Mouse (Mus musculus): ENCODE measurements around the gene Lima1.
A peak's percentile ranks its signal among the peaks of the same experiment; 100 is the strongest.
"Not testable (repeated sequence)": the region's sequence is repeated elsewhere in the genome, so short reads cannot be mapped to it uniquely, and the experiment has no call there.

Gene Lima1

DNA sequence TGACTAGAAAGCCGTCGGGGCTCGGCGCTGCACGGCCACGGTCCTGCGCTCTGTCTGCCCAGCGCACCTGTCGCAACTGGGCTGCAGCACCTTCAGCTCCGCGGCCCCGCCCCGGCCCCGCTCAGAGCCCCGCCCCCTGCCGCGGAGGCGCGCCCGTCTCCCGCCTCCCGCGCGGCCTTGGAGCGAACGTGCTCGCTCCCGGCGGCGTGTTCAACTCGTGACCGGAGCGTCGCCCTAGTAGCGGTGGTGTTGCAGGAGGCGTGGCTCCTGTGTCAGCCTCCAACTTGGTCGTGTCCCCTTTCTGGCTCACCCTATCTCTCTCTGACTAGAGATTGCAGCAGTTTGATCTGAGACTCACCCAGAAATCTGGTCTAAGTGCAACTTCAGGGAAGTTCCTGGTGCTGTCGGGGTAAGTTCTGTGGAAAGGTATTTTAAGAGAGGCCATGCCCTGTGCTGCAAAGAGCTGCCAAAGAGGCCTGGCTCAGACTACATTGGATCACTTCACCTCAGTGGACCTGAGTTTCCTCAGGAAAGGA is at the start of gene Lima1:
Gene Lima1, minus strand, starts transcription at position 123 of the 536 bp plus-strand sequence.
- DNase-seq (ENCODE audit: low read depth, low spot score) = peak; percentile 61

DNA sequence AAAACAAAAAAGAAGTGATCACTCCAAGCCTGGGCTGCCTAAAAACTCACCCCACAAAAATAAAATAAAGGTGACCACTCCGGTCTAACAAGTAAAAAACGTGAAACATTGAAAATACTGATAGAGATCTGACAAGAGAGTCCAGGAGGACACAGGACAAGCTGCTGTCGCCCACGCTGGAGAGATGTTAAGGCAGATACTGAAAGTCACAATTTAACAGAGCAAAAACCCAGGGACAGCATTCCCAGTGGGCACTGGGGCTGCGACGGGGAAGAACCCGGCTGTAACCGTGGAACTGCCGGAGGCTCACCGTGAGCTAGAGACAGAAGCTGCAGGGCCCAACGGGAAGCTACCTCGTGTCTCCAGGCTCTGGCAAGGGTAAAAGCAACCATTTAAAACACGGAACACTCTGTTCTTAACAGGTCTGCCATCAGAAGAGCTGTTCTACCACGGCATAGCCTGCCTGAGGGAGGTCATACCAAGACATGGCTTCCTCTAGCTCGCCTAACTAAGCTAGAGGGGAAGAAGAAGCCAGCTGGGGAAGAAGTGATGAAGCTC is 44.4 kb upstream of the Lima1 start:
- no peak for DNase-seq (ENCODE audit: low read depth, low spot score)

DNA sequence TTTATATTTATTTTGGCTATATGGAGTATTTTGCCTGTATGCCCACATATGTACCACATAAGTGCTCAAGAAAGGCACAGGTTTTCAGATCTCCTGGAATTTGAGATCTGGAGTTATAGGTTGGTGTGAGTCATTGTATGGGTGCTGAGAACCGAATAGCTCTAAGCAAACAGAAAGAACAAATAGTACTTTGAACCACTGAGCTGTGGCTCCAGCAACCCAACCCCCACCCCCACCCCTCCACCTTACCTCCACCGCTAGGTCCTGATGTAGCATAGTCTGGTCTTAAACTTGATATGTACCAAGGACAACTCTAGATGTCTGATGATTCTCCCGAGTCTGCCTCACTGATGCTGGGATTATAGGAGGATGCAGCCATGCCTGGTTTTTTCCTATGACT is 42.0 kb upstream of the Lima1 start:
- DNase-seq (ENCODE audit: low read depth, low spot score) = no peak

DNA sequence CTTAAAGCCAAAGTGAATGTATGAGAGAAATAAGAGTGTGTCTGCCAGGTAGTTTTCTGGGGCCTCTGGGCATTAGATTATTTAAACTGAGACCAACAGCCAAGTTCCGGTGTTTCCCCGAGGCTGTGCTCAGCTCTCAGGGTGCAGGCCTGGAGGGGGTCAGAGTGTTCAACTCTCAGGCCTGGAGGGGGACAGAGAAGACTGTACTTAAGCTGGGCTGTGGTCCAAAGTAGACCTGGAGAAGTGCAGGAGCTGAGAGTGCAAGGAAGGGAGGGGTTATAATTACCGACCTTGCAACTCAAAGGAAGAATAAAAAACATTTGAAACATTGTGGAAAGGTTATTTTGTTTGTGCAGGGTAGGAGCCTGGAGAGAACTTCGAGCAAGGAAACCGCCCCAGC is 39.4 kb upstream of the Lima1 start:
- no peak for DNase-seq (ENCODE audit: low read depth, low spot score)

DNA sequence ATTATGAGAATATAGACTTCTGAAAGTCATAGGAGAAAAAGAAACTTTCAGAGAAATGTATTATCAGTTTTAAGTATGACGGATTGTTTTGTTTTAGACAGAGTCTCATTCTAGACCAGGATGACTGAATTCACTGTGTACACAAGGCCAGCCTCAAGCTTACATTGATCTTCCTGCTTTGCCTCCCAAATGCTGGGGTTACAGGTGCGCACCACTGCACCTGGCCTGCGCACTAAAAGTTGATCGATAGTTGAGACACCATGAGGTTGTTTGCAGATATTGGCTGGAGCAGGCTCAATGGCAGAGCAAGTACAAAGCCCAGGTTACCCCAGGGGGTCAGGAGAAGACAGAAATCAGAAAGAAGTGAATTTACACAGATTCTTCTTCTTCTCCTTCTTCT is 36.5 kb upstream of the Lima1 start:
- DNase-seq (ENCODE audit: low read depth, low spot score) = no peak

DNA sequence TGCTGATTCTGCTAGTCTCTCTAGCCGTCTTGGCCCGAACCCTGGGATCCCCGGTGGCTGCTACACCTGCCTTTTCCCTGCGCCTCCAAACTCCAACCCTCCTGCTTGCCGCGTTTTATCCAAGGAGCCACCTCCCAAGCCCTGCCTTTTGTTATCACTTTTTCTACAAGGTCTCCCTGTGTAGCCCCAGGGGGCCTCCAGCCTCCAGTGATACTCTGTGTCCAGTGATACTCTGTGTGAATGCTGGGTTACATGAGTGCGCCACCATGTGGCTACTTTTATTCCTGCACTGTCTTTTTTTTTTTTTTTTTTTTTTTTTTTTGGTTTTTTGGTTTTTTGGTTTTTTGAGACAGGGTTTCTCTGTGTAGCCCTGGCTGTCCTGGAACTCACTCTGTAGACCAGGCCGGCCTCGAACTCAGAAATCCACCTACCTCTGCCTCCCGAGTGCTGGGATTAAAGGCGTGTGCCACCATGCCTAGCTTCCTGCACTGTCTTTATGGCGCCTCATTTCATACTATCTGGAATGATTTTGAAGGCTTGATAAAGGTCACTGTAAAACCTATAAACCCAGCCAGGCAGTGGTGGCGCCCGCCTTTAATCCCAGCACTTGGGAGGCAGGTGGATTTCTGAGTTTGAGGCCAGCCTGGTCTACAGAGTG is 34.2 kb upstream of the Lima1 start:
- not testable (repeated sequence) for DNase-seq (ENCODE audit: low read depth, low spot score)

DNA sequence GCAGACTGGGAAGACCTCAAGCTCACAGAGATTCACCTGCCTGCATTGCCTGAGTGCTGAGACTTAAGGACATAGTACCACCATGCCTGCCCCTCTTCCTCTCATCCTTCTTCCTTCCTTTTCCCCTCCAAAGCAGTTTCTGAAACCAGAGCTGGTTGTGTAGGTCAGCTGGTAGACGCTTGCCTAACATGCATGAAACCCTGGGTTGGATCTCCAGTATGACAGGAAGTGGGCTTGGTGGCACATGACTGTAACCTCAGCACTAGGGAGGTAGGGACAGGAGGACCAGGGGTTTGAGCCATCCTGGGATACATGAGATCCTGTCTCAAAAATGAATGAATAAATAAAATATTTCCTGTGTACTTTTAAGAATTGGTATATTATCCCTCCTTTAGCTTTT is 32.3 kb upstream of the Lima1 start:
- DNase-seq (ENCODE audit: low read depth, low spot score) = no peak

DNA sequence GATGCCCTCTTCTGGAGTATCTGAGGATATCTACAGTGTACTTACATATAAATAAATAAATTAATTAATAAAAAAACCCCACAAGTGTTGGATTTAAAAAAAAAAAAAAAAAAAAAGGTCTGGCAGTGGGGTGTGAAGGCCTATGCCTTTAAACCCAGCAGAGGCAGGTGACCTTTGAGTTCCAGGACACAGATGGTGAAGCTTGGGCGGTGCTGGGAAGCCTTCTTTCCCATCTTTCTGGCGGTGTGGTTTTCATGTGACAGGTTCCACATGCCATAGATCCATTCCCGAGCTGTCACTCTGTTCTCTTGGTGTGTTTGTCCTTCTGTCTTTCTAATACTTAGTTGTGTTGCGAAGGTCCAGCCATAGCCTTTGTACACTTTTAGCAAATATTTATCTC is 31.8 kb upstream of the Lima1 start:
- DNase-seq (ENCODE audit: low read depth, low spot score) = no peak

DNA sequence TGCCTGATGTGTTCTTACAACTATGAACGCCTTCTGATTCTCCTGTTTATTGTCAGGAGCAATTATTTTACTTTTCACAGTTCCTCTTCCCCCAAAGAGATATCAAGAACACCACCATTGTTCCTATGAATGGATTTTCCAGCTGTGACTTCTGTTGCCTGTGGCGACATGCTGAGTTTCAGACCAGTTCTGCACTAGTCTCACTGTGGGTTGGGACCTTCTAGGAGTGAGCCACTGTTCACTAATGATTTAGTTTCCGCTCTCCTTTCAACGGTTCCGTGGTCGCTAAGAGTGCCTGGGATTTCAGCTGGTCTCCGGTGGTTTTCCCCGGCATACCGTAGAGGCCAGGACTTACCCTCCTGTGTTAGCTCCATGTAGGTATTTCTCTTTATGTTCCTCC is 29.6 kb upstream of the Lima1 start:
- no peak for DNase-seq (ENCODE audit: low read depth, low spot score)

DNA sequence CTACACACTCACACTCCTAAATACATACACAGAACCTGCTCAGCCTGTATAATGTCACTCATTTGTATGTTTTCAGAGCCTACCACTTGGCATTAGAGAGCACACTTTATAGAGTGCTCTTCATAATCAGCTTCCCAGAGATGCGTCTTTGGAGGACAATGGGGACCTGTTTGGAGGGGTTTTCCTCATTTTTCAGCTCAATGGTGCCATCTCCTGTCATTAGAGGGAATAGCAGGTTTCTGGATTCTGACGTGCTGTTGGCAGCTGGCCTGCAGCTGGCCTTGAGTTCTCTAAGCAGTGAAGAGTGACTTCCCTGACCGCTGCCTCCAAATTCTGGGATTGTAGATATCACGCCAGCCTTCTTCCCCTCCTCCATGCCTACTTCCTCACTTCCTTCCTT is 29.1 kb upstream of the Lima1 start:
- DNase-seq (ENCODE audit: low read depth, low spot score) = peak; percentile 33

DNA sequence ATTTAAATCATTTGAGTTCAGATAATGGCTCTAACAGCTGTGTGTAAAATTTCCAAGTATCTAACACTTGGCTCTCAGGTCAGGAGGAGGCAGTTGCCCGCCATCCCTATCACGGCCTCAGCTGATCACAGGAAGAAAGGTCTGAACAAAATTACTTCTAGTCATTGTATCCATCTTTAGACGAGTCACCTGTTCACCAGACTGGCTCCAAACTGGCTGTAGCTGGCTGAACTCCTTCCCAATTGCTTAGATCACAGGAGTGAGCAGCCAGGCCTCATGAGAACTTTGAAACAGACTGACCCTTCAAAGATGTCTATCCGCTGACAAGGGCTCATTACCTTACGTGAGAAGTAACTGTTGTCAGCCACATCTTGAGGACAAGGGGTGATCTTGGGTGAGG is 28.0 kb upstream of the Lima1 start:
- no peak for DNase-seq (ENCODE audit: low read depth, low spot score)

DNA sequence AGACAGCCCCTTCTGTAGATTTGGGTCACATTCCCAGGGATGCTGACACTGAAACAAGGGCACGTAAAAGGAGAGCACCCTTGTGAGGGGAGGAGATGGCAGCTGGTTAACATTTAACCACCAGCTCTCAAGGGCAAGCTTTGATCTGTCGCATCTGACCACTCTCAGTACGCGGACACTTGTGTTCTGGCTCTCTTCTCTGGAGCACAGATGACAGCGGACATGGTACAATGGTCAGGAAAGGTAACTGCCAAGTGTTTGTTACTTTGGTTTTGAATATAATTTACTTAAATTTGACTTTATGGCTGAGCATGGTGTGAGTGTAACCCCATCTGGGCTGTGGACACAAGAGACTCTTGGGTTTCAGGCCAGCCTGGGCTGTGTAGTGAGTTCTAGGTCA is 27.5 kb upstream of the Lima1 start:
- DNase-seq (ENCODE audit: low read depth, low spot score) = no peak

DNA sequence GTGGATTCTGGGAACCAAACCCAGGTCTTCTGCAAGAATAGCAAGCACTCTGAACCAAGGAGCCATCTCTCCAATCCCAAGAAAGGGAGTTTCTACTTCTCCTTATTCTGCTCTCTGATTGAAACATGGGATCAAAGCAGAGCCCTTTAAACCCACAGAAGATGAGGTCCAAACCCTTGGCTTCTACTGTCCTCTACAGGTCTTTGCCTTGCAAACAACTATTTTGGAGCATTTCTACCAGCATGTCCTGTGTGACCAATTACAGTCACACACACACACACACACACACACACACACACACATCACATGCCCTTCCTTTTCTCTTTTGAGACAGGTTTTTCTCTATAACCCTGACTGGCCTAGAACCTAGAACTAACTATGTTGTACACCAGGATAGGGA is 21.4 kb upstream of the Lima1 start:
- DNase-seq (ENCODE audit: low read depth, low spot score) = no peak

DNA sequence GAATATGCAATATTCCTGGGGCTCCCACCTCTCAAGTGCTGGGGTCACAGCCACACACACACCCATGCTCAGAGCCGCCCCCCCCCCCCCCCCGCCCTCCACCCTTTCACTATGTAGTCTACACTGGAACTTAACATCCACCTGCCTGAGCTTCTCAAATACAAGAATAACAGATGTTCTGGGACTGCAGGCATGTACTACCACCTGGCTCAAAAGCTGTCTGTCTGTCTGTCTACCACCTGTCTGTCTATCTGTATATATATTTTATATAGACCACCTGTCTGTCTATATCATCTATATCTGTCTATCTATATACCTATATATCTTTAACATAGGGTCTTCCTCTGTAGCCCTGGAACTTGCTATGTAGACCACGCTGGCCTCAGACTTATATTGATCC is 16.1 kb upstream of the Lima1 start:
- no peak for DNase-seq (ENCODE audit: low read depth, low spot score)

DNA sequence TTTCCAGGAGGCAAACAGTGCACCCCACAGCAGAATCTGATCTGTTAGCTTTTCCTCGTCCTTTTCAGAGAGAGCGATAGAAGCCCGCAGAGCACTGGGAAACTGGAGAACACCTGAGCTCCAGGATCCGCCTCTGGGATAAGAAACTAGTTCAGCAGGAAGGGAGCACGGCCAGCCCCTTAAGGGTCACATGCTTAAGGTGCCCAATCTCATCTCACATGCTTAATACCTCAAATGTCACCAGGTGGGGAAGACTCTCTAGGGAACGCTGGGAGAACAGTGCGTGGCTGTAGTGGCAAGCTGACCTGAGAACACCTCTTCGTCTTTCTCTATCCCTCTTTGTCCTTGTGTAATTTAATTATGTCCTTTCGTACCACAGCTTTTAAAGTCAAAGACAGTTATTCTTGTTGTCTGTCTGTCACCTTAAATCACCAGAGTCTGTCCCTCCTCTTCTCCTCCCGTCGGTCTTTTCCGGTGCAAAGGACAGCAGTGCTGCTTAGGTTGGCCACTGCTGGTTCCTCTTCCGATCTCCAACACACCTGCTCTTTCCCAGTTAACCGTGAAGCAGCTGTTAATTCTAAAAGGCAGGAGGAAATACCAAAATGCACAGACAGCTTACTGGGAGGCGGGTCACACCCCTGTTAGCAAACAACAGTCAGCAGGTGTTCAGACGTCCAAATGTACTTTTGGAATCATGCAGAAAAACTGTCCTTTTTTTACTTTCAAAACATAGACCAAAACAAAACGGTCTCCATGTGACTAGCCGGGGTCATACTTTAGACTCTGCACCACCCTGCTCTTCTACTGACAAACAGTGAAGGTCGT is 15.4 kb upstream of the Lima1 start:
- no peak for DNase-seq (ENCODE audit: low read depth, low spot score)

DNA sequence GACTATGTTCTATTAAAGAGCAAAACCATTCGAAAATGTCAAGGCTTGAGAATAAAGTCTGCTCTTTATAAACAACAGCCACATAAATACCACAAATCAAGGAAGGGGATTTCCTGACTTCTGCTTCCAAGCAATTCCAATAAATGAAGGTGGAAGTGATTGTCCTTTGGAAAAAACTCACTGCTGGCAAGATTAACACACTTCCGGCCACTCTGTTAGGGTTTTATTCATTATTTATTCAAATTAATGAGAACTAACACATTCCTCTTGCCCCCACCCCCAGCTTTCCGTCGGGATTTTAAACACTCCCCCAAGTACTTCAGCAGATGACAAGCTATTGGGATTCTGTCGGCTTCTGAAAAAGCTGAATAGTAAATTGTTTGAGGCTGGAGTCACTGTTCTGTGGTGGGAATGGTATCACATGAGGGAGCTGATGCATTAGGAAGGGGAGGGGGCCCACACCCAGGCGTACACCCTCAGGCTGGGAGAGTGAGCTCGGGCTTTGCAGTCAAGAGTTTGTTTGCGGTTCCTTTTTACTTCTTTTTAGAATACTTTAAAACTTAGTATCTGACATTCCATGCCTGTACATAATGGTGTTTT is 14.1 kb upstream of the Lima1 start:
- DNase-seq (ENCODE audit: low read depth, low spot score) = no peak

DNA sequence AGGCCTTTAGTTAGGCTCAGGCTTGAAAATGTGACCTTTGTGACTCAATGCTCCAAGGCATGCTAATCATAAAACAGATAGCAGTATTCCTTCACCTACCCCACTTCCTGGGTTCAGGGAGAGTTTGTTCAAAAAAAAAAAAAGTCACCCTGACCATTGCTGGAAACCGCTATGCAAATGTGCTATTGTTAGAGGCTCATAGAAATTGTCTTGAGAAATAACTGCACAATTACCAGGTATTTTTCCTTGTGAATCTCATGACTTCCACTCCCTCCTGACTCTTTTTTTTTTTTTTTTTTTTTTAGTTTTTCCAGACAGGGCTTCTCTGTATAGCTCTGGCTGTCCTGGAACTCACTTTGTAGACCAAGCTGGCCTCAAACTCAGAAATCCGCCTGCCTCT is 11.9 kb upstream of the Lima1 start:
- DNase-seq (ENCODE audit: low read depth, low spot score) = not testable (repeated sequence)

DNA sequence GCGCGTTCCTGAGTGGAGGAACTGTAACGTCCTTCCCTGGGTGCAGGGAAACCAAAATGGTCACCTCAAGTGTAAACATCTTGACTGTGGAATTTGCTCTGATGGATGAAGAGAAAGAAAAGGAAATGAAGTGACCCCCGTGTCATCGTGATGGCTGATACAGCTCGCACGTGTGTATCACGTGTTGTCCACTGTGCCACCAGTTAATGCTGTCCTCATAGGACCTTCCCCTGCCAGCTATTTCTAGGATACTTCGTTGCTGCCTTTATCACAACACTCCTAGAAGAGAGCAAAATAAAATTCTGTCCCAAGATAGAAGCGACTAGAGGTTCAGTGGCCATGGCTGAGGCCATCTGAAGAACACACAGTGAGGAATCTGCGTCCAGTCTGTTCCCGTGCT is 8.8 kb upstream of the Lima1 start:
- no peak for DNase-seq (ENCODE audit: low read depth, low spot score)

DNA sequence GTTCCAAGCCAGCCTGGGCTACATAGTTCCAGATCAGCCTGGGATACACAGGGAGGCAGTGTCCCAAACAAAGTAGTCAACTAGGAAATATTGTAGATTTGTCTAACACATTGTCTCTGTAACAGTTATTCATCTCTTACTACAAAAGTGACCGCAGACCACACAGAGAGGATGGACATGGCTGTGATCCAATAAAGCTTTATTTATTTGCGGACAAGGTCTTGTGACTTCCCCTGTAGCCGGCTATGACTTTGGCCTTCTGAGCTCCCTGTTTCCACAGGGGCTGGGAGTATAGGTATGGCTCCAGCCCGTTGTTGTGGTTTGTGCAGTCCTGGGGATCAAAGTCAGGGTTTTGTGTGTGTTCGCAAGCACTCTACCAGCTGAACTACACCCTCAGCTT is 3.3 kb upstream of the Lima1 start:
- no peak for DNase-seq (ENCODE audit: low read depth, low spot score)

DNA sequence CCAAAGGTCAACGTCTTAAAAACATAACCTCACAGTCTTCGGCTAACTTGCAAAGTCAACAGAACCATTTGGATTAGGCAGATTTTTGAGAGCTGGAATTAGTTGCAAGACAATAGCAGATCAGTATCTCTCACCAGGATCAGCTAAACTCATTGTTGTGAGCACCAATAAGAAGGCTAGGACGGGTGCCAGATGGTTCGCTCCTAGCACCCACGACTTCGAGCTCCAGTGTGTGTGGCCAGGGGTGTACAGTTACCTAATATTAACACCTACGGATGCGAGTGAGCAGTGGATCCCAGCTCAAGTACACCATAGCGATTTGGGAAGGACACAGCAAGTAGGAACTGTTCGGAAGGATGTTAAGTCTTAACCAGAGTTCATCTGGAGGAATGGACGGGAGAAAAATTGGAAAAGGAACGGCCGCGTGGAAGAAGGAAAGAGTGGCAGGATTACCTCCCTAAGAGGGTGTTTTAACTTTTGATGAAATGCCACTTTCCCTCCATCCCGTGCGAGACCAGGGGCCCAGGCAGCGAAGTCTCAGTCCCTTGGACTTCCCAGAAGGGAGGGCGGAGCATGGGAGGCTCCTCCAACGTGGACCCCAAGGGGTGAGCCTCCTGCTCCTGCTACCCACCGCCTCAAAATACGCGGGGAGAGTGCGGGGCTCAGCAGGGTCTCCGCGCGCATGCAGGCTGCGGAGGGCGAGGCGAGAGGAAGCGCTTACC is 483 bp downstream of the Lima1 start:
- no peak for DNase-seq (ENCODE audit: low read depth, low spot score)

DNA sequence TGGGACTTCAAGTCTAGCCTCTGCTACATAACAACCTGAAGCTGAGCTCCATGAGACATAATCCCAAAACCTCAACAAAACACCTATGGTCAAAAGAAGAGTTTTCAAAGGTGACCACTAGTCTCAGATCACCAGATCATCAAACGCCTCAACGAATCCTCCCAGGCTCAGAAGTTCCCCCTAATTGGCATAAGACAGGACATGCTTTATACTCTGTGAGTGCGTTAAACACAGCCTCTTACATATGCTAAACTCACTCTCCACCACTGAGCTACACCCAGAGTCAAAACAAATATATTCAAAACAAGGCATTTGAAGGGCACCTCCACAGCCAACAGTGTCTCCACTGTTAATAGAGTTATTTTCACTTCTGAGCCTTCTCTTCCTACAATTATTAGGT is 2.7 kb downstream of the Lima1 start:
- DNase-seq (ENCODE audit: low read depth, low spot score) = no peak

DNA sequence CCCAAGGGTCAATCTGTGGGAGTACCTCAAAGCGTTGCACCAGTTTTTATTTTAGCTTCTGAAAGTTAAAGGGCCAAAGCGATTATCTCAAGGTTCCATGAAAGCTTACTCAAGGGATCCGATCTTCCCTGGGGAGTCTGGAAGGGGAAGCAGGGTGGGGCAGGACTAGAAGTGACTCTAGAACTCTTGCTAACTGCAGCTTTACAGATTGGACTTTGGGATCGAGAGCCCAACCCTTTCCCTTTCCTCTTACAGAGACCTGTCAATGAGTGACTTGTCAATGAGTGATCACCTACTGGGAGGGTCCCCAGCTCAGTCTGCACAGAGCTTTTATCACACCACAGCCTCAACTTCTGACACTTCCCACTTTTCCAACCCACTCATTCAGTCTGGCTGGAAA is 7.6 kb downstream of the Lima1 start:
- DNase-seq (ENCODE audit: low read depth, low spot score) = no peak

All from telencephalon, adult 2 months (tissue).